Mouse (Mus musculus) C2C12 (cell line): ENCODE results near the gene Uxs1. TPM values are rescaled to one million over a fixed set of nuclear protein-coding genes. Genes with fewer than 3 reads are reported as not detected.

Source experiments
- H3K27me3 ChIP-seq: one replicate; pipeline ENCODE4 v1.6.1; 2011; ENCODE audit not compliant: control insufficient read depth, insufficient read depth, insufficient read length
- H3K36me3 ChIP-seq: one replicate; pipeline ENCODE4 v1.6.1; 2011; ENCODE audit not compliant: control insufficient read depth, insufficient read depth
- H3K4me3 ChIP-seq: one replicate; pipeline ENCODE4 v1.5.1; 2011; ENCODE audit warnings: mild to moderate bottlenecking, control low read depth; ENCODE audit not compliant: poor library complexity, insufficient read depth, severe bottlenecking
- H3K79me2 ChIP-seq: one replicate; pipeline ENCODE4 v1.6.1; 2011; ENCODE audit not compliant: control insufficient read depth, insufficient read depth
- H3K79me3 ChIP-seq: one replicate; pipeline ENCODE4 v1.6.1; 2011; ENCODE audit warnings: low read depth, control low read depth
- H3ac ChIP-seq: one replicate; pipeline ENCODE3; 2011; ENCODE audit warnings: low read depth; ENCODE audit not compliant: control insufficient read depth, insufficient read length
- CEBPB ChIP-seq: IDR thresholded peaks from one replicate; pipeline ENCODE4 v1.6.1; 2011; ENCODE audit warnings: low read depth, mild to moderate bottlenecking, control low read depth, moderate library complexity
- CTCF ChIP-seq: IDR thresholded peaks from one replicate; pipeline ENCODE4 v1.5.1; 2011; ENCODE audit not compliant: control insufficient read depth, insufficient read depth, insufficient read length
- FOSL1 ChIP-seq: IDR thresholded peaks from one replicate; pipeline ENCODE4 v1.8.0; 2011; ENCODE audit warnings: mild to moderate bottlenecking, low read length; ENCODE audit not compliant: poor library complexity, insufficient read depth, severe bottlenecking
- MAX ChIP-seq: IDR thresholded peaks from one replicate; pipeline ENCODE4 v1.6.1; 2011; ENCODE audit warnings: mild to moderate bottlenecking, control low read depth
- MYOD1 ChIP-seq: IDR thresholded peaks from one replicate; pipeline ENCODE4 v1.6.1; 2011; ENCODE audit warnings: low read depth; ENCODE audit not compliant: control insufficient read depth, insufficient read length
- MYOG ChIP-seq: IDR thresholded peaks from one replicate; pipeline ENCODE4 v1.6.1; 2011; ENCODE audit not compliant: control insufficient read depth, insufficient read length; ENCODE audit errors: extremely low read depth
- USF1 ChIP-seq: IDR thresholded peaks from one replicate; pipeline ENCODE4 v1.6.1; 2011; ENCODE audit warnings: low read depth, mild to moderate bottlenecking, control low read depth, moderate library complexity
- polyA plus RNA-seq: library from polyadenylated mRNA; unstranded; fragments of >200 nt; fragmentation: generic; extraction: Trizol; gene quantifications from one replicate; pipeline ENCODE4 v1.2.1, GENCODE M21; 2012; ENCODE audit warnings: missing spikeins

Gene Uxs1
- polyA plus RNA-seq, 1 experiment = 38.8 TPM

GRCm38 (mm10) chr1:43737812-43738518 is 89.6 kb downstream of the Uxs1 start:
- Histone ChIP-seq H3K27me3 (no peaks in the 10 kb centered on the region), H3K4me3 (no peak overlapping the region), H3ac (no peak overlapping the region), H3K36me3 (no peaks in the 10 kb centered on the region), H3K79me2 (no peaks in the 10 kb centered on the region), H3K79me3 (no peaks in the 10 kb centered on the region)
- TF ChIP-seq MAX = no peak
- TF ChIP-seq FOSL1 = no peak
- TF ChIP-seq CTCF = no peak
- peak; percentile 28 for TF ChIP-seq USF1
- TF ChIP-seq MYOD1 = no peak
- no peak for TF ChIP-seq MYOG
- TF ChIP-seq CEBPB = peak; percentile 25

DNA sequence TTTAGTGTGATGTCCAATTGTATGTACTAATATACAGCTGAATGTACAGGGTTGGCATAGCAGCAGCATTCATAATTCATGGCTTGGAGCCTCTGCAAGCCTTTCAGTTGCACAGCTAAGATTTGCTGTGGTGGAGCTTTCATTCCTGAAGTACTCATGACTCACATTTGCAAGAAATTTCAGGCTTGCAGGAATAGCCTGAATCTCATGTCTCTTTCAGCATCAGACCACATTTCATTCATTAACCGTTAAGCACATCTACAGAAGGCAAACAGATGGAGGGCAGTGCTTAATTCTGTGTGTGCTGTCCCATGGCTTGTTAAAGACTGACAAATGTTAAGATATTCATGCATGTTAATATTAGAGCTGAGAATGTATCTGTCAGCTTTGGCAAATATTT is 94.9 kb downstream of the Uxs1 start:
- Histone ChIP-seq H3K4me3 (no peak overlapping the region), H3ac (no peak overlapping the region), H3K36me3 (no peaks in the 10 kb centered on the region), H3K27me3 (no peaks in the 10 kb centered on the region), H3K79me2 (no peaks in the 10 kb centered on the region), H3K79me3 (no peaks in the 10 kb centered on the region)
- TF ChIP-seq MYOG (no peak), CTCF (no peak), USF1 (no peak), CEBPB (no peak), MAX (no peak), FOSL1 (no peak)

DNA sequence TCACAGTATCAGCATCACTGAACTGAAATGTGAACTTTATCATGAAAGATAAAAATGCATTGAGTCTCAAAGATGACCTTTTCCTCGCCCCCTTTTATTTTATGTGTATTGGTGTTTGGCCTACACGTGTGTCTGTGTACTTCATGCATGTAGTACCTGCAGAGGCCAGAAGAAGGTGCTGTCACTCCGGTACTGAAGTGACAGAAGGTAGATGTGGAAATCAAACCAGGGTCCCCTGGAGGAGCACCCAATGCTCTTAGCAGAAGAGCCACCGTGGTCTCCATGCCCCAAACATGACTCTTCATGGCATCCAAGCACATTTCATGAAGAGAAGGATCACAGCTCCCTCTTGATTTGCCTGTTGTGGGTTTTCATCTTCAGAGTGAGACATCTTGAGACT is 95.5 kb downstream of the Uxs1 start:
- Histone ChIP-seq H3K36me3 (no peaks in the 10 kb centered on the region), H3K27me3 (no peaks in the 10 kb centered on the region), H3ac (no peak overlapping the region), H3K4me3 (no peak overlapping the region), H3K79me3 (no peaks in the 10 kb centered on the region), H3K79me2 (no peaks in the 10 kb centered on the region)
- TF ChIP-seq MAX (no peak), MYOG (no peak), FOSL1 (no peak), MYOD1 (no peak), CTCF (no peak)

- Histone ChIP-seq H3K79me2 (no peaks in the 10 kb centered on the region), H3K79me3 (no peaks in the 10 kb centered on the region), H3K4me3 (no peak within 1 kb of the TSS), H3K36me3 (no peaks in the 10 kb centered on the region), H3K27me3 (no peaks in the 10 kb centered on the region), H3ac (no peak within 1 kb of the TSS)
- TF ChIP-seq MYOD1 (no peak), FOSL1 (no peak), MYOG (no peak), MAX (no peak), CTCF (no peak), CEBPB (no peak), USF1 (no peak)
Measured at GRCm38 (mm10) chr1:43730491-43730924, 97.1 kb downstream of the Uxs1 start, which contains the start of gene 1500015O10Rik. Gene 1500015O10Rik (plus strand): TSS chr1:43730602.

DNA sequence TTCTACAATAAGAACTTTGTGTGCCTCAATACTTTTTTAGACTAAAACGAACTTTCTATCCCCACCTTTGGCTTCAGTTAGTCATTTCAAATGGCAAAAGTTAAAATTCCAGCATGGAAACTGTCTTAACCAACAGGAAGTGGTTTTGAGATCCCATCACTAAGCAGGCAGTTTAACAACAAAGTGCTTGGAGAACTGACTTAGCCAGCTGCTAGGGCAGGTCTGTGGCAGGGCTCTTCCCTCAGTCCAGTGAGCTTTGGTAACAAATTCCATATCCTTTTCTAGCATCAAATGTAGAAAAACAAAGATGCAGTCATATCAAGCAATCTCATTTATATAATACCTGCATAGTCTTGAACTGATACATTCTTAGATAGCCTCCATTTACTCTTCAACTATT is 105.1 kb downstream of the Uxs1 start:
- H3K79me2 ChIP-seq = no peaks in the 10 kb centered on the region
- no peaks in the 10 kb centered on the region for H3K79me3 ChIP-seq
- H3ac ChIP-seq = no peak overlapping the region
- H3K27me3 ChIP-seq = no peaks in the 10 kb centered on the region
- no peaks in the 10 kb centered on the region for H3K36me3 ChIP-seq
- no peak overlapping the region for H3K4me3 ChIP-seq
- TF ChIP-seq MAX = no peak
- no peak for TF ChIP-seq USF1
- no peak for TF ChIP-seq FOSL1
- no peak for TF ChIP-seq CEBPB
- TF ChIP-seq MYOG = no peak
- no peak for TF ChIP-seq CTCF
- TF ChIP-seq MYOD1 = no peak

DNA sequence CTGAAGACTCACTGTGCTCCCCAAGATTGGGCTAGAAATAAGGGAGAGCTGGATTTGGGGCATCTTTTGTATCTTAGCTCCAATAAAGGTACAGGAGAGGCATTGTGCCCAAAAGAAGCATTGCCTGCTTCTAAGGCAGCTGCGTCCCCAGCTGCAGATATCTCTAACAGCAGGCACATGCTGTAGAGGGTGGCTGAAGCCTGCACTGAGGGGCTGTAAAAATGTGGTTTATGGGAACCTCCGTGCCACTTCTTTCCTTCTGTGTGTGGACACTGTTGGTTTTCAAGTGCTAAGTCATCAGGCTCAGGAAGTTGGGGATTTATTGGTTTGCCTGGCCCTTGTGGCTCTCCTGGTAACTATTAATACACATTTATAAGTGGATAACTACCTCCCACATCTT is 108.8 kb downstream of the Uxs1 start:
- no peaks in the 10 kb centered on the region for H3K36me3 ChIP-seq
- no peak for TF ChIP-seq MYOD1
- no peak for TF ChIP-seq MAX
- no peak for TF ChIP-seq CTCF
- no peak for TF ChIP-seq CEBPB
- no peak for TF ChIP-seq FOSL1
- TF ChIP-seq MYOG = no peak
- TF ChIP-seq USF1 = no peak
- H3ac ChIP-seq = no peak overlapping the region
- H3K4me3 ChIP-seq = no peak overlapping the region
- no peaks in the 10 kb centered on the region for H3K79me3 ChIP-seq
- no peaks in the 10 kb centered on the region for H3K27me3 ChIP-seq
- H3K79me2 ChIP-seq = no peaks in the 10 kb centered on the region
